Mouse (Mus musculus): ENCODE data around the gene Fxyd3.

GRCm38 (mm10) chr7:31049135-31049845, 27.2 kb downstream of the Fxyd3 start:
- TF ChIP-seq BHLHE40 (IDR thresholded peaks at IDR 0.05; ENCODE audit: borderline replicate concordance, low read depth, low read length) (no peak), ZMIZ1 (IDR thresholded peaks at IDR 0.05; ENCODE audit: low read depth, low read length) (no peak), USF1 (IDR thresholded peaks at IDR 0.05; ENCODE audit: low read depth, low read length) (no peak), MAFK (IDR thresholded peaks at IDR 0.05; ENCODE audit: borderline replicate concordance, low read depth, low read length) (no peak), ZKSCAN1 (IDR thresholded peaks at IDR 0.05; ENCODE audit: low read depth, low read length) (no peak), ETS1 (IDR thresholded peaks at IDR 0.05; ENCODE audit: low read depth, low read length) (no peak), CTCF (IDR thresholded peaks at IDR 0.05 in 2 of 3, conservative IDR thresholded peaks at IDR 0.05 in 1 of 3; ENCODE audit: control insufficient read depth in 1 of 3, insufficient read depth in 1 of 3, low read depth in 2 of 3, low read length in 3 of 3, poor library complexity in 1 of 3, severe bottlenecking in 1 of 3) (no peak)

Measured in MEL (cell line).